1 mouse cellular context compared by ENCODE assay signal in genomic region chr3:94904759-94905158, GRCm38 (mm10).
A peak's percentile ranks its signal among the peaks of the same experiment; 100 is the strongest.
TF ChIP-seq lines count a peak whose summit lies in the region.

No protein-coding gene starts in this region.

TF ChIP-seq in MEL, 35 proteins besides CTCF, POLR2A, EP300 and RAD21:
- TF ChIP-seq SMC3 (IDR thresholded peaks at IDR 0.05; ENCODE audit: low read depth, low read length): peak; percentile 41
- peak; percentile 63; the same call in 1 of the 2 replicates for TF ChIP-seq ZNF384 (IDR thresholded peaks at IDR 0.05; ENCODE audit: low read depth, low read length)
- 0 out of 2 replicates have a peak, but pooled peaks have one; percentile 17 for TF ChIP-seq ZC3H11A (IDR thresholded peaks at IDR 0.05; ENCODE audit: low read depth, low read length)
- 0 out of 2 replicates have a peak, but pooled peaks have one; percentile 57 for TF ChIP-seq MYC (IDR thresholded peaks at IDR 0.05; ENCODE audit: low read depth, low read length)
TF ChIP-seq in MEL: peak in this region for 4; not testable (repeated sequence) for 31.
